Mouse (Mus musculus) kidney, postnatal 0 days (tissue): ENCODE data around the gene Aurka. TPM values are rescaled to one million over a fixed set of nuclear protein-coding genes. Genes with fewer than 3 reads are reported as not detected.

Experiments used
- ATAC-seq: fragments of 200-750 bp; cut with Nextera tagmentation; replicated peaks from 2 replicates; pipeline ENCODE4 v1.8.0; 2017; ENCODE audit warnings: low read depth, moderate number of reproducible peaks, moderate TSS enrichment, moderate library complexity; ENCODE audit not compliant: low FRiP score
- DNase-seq: peaks from one replicate; pipeline ENCODE4 v3.0.0-alpha.2; 2016; ENCODE audit warnings: low spot score
- H3K27ac ChIP-seq: fragments of 300-500 bp; sonication (generic); 2 replicates; pipeline ENCODE4 v1.5.1; 2014; ENCODE audit warnings: mild to moderate bottlenecking
- H3K27me3 ChIP-seq: fragments of 300-500 bp; sonication (generic); 2 replicates; pipeline ENCODE4 v1.6.1; 2014; ENCODE audit warnings: low read length, mixed read lengths; ENCODE audit not compliant: insufficient read depth
- H3K36me3 ChIP-seq: fragments of 300-500 bp; sonication (generic); 2 replicates; pipeline ENCODE4 v1.6.1; 2014; ENCODE audit warnings: low read length, mixed read lengths; ENCODE audit not compliant: insufficient read depth
- H3K4me1 ChIP-seq: fragments of 300-500 bp; sonication (generic); replicated peaks from 2 replicates; pipeline ENCODE4 v1.6.1; 2014; ENCODE audit warnings: antibody characterized with exemption, low read length, mixed read lengths; ENCODE audit not compliant: insufficient read depth
- H3K4me2 ChIP-seq: fragments of 300-500 bp; sonication (generic); 2 replicates; pipeline ENCODE4 v1.6.1; 2014; ENCODE audit warnings: mild to moderate bottlenecking, low read length, moderate library complexity, mixed read lengths
- H3K4me3 ChIP-seq: fragments of 300-500 bp; sonication (generic); replicated peaks from 2 replicates; pipeline ENCODE4 v1.5.1; 2014; ENCODE audit warnings: low read depth, low read length
- H3K9ac ChIP-seq: fragments of 300-500 bp; sonication (generic); 2 replicates; pipeline ENCODE4 v1.6.1; 2014; ENCODE audit warnings: low read depth, low read length
- H3K9me3 ChIP-seq: fragments of 300-500 bp; sonication (generic); replicated peaks from 2 replicates; pipeline ENCODE4 v1.6.1; 2016; ENCODE audit warnings: low read length, inconsistent platforms, mixed read lengths
- CTCF ChIP-seq: IDR thresholded peaks from 2 replicates; pipeline ENCODE4 v1.5.1; 2016; ENCODE audit warnings: antibody characterized with exemption, low read depth, mild to moderate bottlenecking, moderate library complexity
- WGBS: fragments of 180-500 bp; shearing (Covaris S2); extraction: QIAGEN DNeasy Blood & Tissue Kit; methylation state at CpG from one replicate; pipeline ENCODE4 v1.1.7; 2014; 5-methylcytosine and 5-hydroxymethylcytosine counted together
- polyA plus RNA-seq: library from polyadenylated mRNA; unstranded; fragments of >200 nt; fragmentation: Nextera tagmentation; extraction: Ambion mirVana; gene quantifications from 2 replicates; pipeline ENCODE4 v1.2.1, GENCODE M21; 2015

Aurka gene
- polyA plus RNA-seq, 1 experiment from 2014 or later: 40.0 TPM

GRCm38 (mm10) chr2:172376999-172377515 lies 6.7 kb upstream of the Aurka start:
- no peak overlapping the region for H3K4me3 ChIP-seq
- no peak for TF ChIP-seq CTCF
- 56% methylated on average over 5 of the region's 5 CpGs for WGBS
- H3K36me3 ChIP-seq: peaks cover 75% of the 10 kb centered on the region
- H3K4me1 ChIP-seq: 0 out of 2 replicates have a peak, but pooled peaks cover under 1% of the 10 kb centered on the region
- no peak for DNase-seq
- no peak overlapping the region for H3K4me2 ChIP-seq
- ATAC-seq: no peak
- no peak overlapping the region for H3K9ac ChIP-seq
- no peaks in the 10 kb centered on the region for H3K9me3 ChIP-seq
- H3K27me3 ChIP-seq: no peaks in the 10 kb centered on the region
- no peak overlapping the region for H3K27ac ChIP-seq

- Histone ChIP-seq H3K27me3 (no peaks in the 10 kb centered on the region), H3K4me3 (no peak overlapping the region)
- no peak for ATAC-seq
Observed at GRCm38 (mm10) chr2:172376551-172376950, 6.2 kb upstream of the Aurka start.

GRCm38 (mm10) chr2:172371258-172371657 lies 923 bp upstream of the Aurka start:
- Histone ChIP-seq H3K27ac (peak overlapping the region; percentile 84), H3K4me1 (peaks cover 9% of the 10 kb centered on the region; the same call in 1 of the 2 replicates), H3K9ac (peak overlapping the region; percentile 91), H3K27me3 (no peaks in the 10 kb centered on the region), H3K36me3 (peaks cover 33% of the 10 kb centered on the region), H3K4me3 (peak overlapping the region; percentile 99), H3K9me3 (no peaks in the 10 kb centered on the region), H3K4me2 (peak overlapping the region; percentile 92)
- no peak for TF ChIP-seq CTCF
- ATAC-seq (no peak), DNase-seq (peak; percentile 21)
- WGBS: under 1% methylated on average over 11 of the region's 11 CpGs

More at GRCm38 (mm10) chr2:172376551-172376950, 6.2 kb upstream of the Aurka start:
- Histone ChIP-seq H3K36me3 (peaks cover 72% of the 10 kb centered on the region), H3K27ac (no peak overlapping the region), H3K9ac (no peak overlapping the region), H3K4me2 (no peak overlapping the region), H3K4me1 (0 out of 2 replicates have a peak, but pooled peaks cover 6% of the 10 kb centered on the region), H3K9me3 (no peaks in the 10 kb centered on the region)
- TF ChIP-seq CTCF: no peak
- 93% methylated on average over 4 of the region's 4 CpGs for WGBS
- no peak for DNase-seq

GRCm38 (mm10) chr2:172363176-172363575 lies 7.2 kb downstream of the Aurka start:
- H3K4me3 ChIP-seq: no peak overlapping the region
- TF ChIP-seq CTCF: no peak
- H3K9ac ChIP-seq: no peak overlapping the region
- WGBS: 88% methylated on average over 7 of the region's 7 CpGs
- H3K9me3 ChIP-seq: no peaks in the 10 kb centered on the region
- no peaks in the 10 kb centered on the region for H3K4me1 ChIP-seq
- H3K4me2 ChIP-seq: no peak overlapping the region
- DNase-seq (no peak), ATAC-seq (no peak)
- no peak overlapping the region for H3K27ac ChIP-seq
- H3K27me3 ChIP-seq: no peaks in the 10 kb centered on the region
- peaks cover 46% of the 10 kb centered on the region for H3K36me3 ChIP-seq

- H3K4me1 ChIP-seq: no peaks in the 10 kb centered on the region
- H3K36me3 ChIP-seq: peaks cover 36% of the 10 kb centered on the region; the same call in 1 of the 2 replicates
- no peak for TF ChIP-seq CTCF
- H3K27ac ChIP-seq: no peak overlapping the region
- no peaks in the 10 kb centered on the region for H3K27me3 ChIP-seq
- DNase-seq (no peak), ATAC-seq (no peak)
- WGBS: 70% methylated on average over 5 of the region's 5 CpGs
- no peak overlapping the region for H3K9ac ChIP-seq
- no peak overlapping the region for H3K4me2 ChIP-seq
- H3K9me3 ChIP-seq: no peaks in the 10 kb centered on the region
- no peak overlapping the region for H3K4me3 ChIP-seq
Observed at GRCm38 (mm10) chr2:172355833-172356232, 14.5 kb downstream of the Aurka start.

- H3K27ac ChIP-seq: no peak overlapping the region
- no peak for ATAC-seq
- no peaks in the 10 kb centered on the region for H3K9me3 ChIP-seq
- H3K9ac ChIP-seq: no peak overlapping the region
- H3K4me2 ChIP-seq: no peak overlapping the region
- DNase-seq: no peak
- WGBS: 80% methylated on average over 9 of the region's 9 CpGs
- no peak overlapping the region for H3K4me3 ChIP-seq
- peaks cover 31% of the 10 kb centered on the region; the same call in 1 of the 2 replicates for H3K36me3 ChIP-seq
- no peaks in the 10 kb centered on the region for H3K27me3 ChIP-seq
- H3K4me1 ChIP-seq: no peaks in the 10 kb centered on the region
- TF ChIP-seq CTCF: no peak
Observed at GRCm38 (mm10) chr2:172354761-172355160, 15.6 kb downstream of the Aurka start.

GRCm38 (mm10) chr2:172353218-172353617 lies 17.1 kb downstream of the Aurka start:
- DNase-seq (no peak), ATAC-seq (no peak)
- Histone ChIP-seq H3K4me3 (no peak overlapping the region), H3K36me3 (peaks cover 21% of the 10 kb centered on the region; the same call in 1 of the 2 replicates), H3K9ac (no peak overlapping the region), H3K4me1 (no peaks in the 10 kb centered on the region), H3K9me3 (no peaks in the 10 kb centered on the region), H3K4me2 (no peak overlapping the region), H3K27ac (no peak overlapping the region), H3K27me3 (no peaks in the 10 kb centered on the region)
- WGBS: 86% methylated on average over 9 of the region's 9 CpGs
- no peak for TF ChIP-seq CTCF
